Mouse (Mus musculus): ENCODE results near the gene Fam76a. TPM values are rescaled to one million over a fixed set of nuclear protein-coding genes. Genes with fewer than 3 reads are reported as not detected.

Fam76a gene
- polyA plus RNA-seq, 1 experiment: 13.0 TPM

DNA sequence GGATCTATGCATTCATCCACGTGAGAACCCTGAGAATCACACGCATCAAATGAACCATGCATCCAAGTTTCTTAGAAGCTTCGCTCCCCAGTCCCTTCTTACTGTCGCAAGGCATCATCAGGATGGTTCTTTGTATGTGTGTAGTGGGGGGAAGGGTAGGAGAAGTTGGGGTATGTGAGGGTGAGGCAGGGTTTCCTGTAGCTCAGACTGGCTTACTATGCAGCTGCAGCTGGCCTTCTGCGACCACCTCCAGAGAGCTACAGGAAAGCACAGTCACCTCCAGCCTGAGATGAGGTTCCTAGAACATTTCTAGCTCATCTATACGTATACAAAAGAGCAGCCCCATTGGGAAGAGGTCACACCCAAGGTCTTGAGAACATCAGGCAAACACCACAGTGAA lies 10.2 kb downstream of the Fam76a start:
- H3K36me3 ChIP-seq (ENCODE audit: control insufficient read depth, insufficient read depth): peaks cover 57% of the 10 kb centered on the region
- no peak for TF ChIP-seq MAX (IDR thresholded peaks at IDR 0.05; ENCODE audit: low read depth)
- no peak for TF ChIP-seq REST (IDR thresholded peaks at IDR 0.05; ENCODE audit: insufficient read depth, insufficient read length)
- TF ChIP-seq E2F4 (IDR thresholded peaks at IDR 0.05; ENCODE audit: insufficient read depth): no peak
- no peak for TF ChIP-seq MYOD1 (IDR thresholded peaks at IDR 0.05; ENCODE audit: control insufficient read depth in 1 of 3, insufficient read length in 2 of 3, low read depth in 2 of 3)
- no peak for TF ChIP-seq SRF (IDR thresholded peaks at IDR 0.05; ENCODE audit: control insufficient read depth, insufficient read length, low read depth)
- no peak for TF ChIP-seq POLR2AphosphoS2 (IDR thresholded peaks at IDR 0.05; ENCODE audit: insufficient read length, low read depth)
- TF ChIP-seq USF1 (IDR thresholded peaks at IDR 0.05; ENCODE audit: low read depth): no peak
- TF ChIP-seq POLR2A (IDR thresholded peaks at IDR 0.05; ENCODE audit: insufficient read length, low read depth): no peak
- H3K27me3 ChIP-seq (ENCODE audit: control insufficient read depth, insufficient read depth, insufficient read length): no peaks in the 10 kb centered on the region
- H3K4me2 ChIP-seq (ENCODE audit: low read depth): no peak overlapping the region
- no peaks in the 10 kb centered on the region for H3K79me2 ChIP-seq (ENCODE audit: control insufficient read depth, insufficient read depth)
- no peak overlapping the region for H3ac ChIP-seq (ENCODE audit: control insufficient read depth, insufficient read length)
- no peak overlapping the region for H3K4me3 ChIP-seq

DNA sequence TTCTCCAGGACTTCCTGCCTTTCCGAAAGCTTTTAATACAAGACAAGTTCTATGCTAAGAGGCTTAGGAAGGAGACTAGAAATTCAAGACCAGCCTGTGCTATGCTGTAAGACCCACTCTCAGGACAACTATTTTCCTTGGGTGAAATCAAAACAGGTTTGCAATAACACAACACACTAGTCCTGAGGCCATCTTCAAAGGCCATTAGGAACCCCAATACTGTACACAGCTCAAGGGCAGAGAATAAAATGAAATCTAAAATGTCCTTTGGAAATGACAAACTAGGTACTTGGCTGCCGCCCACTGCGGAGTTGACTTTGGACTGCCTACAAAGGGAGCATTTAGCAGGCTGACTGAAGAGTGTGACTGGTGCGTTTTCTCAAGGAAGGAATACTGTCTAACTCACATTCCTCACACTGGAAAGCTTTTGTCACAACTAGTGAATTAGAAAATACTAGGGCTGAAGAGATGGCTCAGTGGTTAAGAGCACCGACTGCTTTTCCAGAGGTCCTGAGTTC lies 16.5 kb downstream of the Fam76a start:
- TF ChIP-seq POLR2AphosphoS2 (IDR thresholded peaks at IDR 0.05; ENCODE audit: insufficient read length, low read depth): no peak
- TF ChIP-seq REST (IDR thresholded peaks at IDR 0.05; ENCODE audit: insufficient read depth, insufficient read length): no peak
- no peak for TF ChIP-seq MAX (IDR thresholded peaks at IDR 0.05; ENCODE audit: low read depth)
- no peak for TF ChIP-seq E2F4 (IDR thresholded peaks at IDR 0.05; ENCODE audit: insufficient read depth)
- TF ChIP-seq USF1 (IDR thresholded peaks at IDR 0.05; ENCODE audit: low read depth): no peak
- TF ChIP-seq MYOG (IDR thresholded peaks at IDR 0.05; ENCODE audit: control insufficient read depth in 1 of 3, insufficient read depth in 1 of 3, insufficient read length in 2 of 3, low read depth in 2 of 3): no peak
- no peak for TF ChIP-seq MYOD1 (IDR thresholded peaks at IDR 0.05; ENCODE audit: control insufficient read depth in 1 of 3, insufficient read length in 2 of 3, low read depth in 2 of 3)
- TF ChIP-seq SRF (IDR thresholded peaks at IDR 0.05; ENCODE audit: control insufficient read depth, insufficient read length, low read depth): no peak
- no peak for TF ChIP-seq TCF12 (IDR thresholded peaks at IDR 0.05; ENCODE audit: insufficient read depth, poor library complexity, severe bottlenecking)
- TF ChIP-seq CEBPB (IDR thresholded peaks at IDR 0.05; ENCODE audit: insufficient read depth, poor library complexity, severe bottlenecking): no peak
- no peak for TF ChIP-seq TCF3 (IDR thresholded peaks at IDR 0.05; ENCODE audit: insufficient read length, low read depth)
- no peak for TF ChIP-seq POLR2A (IDR thresholded peaks at IDR 0.05; ENCODE audit: insufficient read length, low read depth)
- Histone ChIP-seq H3ac (ENCODE audit: control insufficient read depth, insufficient read length) (no peak overlapping the region), H3K4me3 (no peak overlapping the region), H3K4me2 (ENCODE audit: low read depth) (no peak overlapping the region), H3K79me2 (ENCODE audit: control insufficient read depth, insufficient read depth) (no peaks in the 10 kb centered on the region), H3K36me3 (ENCODE audit: control insufficient read depth, insufficient read depth) (peaks cover 29% of the 10 kb centered on the region), H3K27me3 (ENCODE audit: control insufficient read depth, insufficient read depth, insufficient read length) (no peaks in the 10 kb centered on the region)

DNA sequence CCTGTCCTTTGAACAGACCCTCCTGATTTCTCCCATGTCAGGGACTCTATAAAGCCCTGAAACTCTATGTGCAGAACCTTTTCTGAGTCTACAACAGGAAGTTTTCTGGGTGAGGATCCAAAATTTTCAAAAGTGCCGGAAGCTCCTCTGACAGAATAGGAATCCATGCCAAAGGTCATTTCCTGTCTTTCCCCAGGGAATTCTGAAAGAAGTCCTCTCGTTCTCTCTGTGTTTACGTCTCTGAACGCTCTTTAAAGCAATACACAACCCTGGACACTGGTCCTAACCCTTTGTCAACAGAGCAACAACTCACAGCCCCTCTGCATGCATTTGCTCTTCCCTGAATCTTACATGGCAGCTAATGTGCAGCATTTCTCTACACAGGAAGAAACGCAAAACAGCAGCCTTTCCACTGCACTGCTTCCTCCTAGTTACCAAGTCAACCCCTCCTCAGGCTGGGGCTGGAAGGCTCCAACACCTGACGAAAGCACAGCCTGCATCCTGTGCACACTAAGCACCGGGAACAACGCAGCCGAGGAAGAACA lies 17.5 kb downstream of the Fam76a start:
- no peaks in the 10 kb centered on the region for H3K27me3 ChIP-seq (ENCODE audit: control insufficient read depth, insufficient read depth, insufficient read length)
- TF ChIP-seq SRF (IDR thresholded peaks at IDR 0.05; ENCODE audit: control insufficient read depth, insufficient read length, low read depth) (no peak), REST (IDR thresholded peaks at IDR 0.05; ENCODE audit: insufficient read depth, insufficient read length) (no peak), E2F4 (IDR thresholded peaks at IDR 0.05; ENCODE audit: insufficient read depth) (no peak), POLR2A (IDR thresholded peaks at IDR 0.05; ENCODE audit: insufficient read length, low read depth) (no peak), MYOD1 (IDR thresholded peaks at IDR 0.05; ENCODE audit: control insufficient read depth in 1 of 3, insufficient read length in 2 of 3, low read depth in 2 of 3) (no peak), CEBPB (IDR thresholded peaks at IDR 0.05; ENCODE audit: insufficient read depth, poor library complexity, severe bottlenecking) (no peak), TCF12 (IDR thresholded peaks at IDR 0.05; ENCODE audit: insufficient read depth, poor library complexity, severe bottlenecking) (no peak), USF1 (IDR thresholded peaks at IDR 0.05; ENCODE audit: low read depth) (no peak), POLR2AphosphoS2 (IDR thresholded peaks at IDR 0.05; ENCODE audit: insufficient read length, low read depth) (no peak), MAX (IDR thresholded peaks at IDR 0.05; ENCODE audit: low read depth) (no peak)
- peaks cover 24% of the 10 kb centered on the region for H3K36me3 ChIP-seq (ENCODE audit: control insufficient read depth, insufficient read depth)
- no peak overlapping the region for H3K4me3 ChIP-seq
- H3K4me2 ChIP-seq (ENCODE audit: low read depth): no peak overlapping the region
- no peaks in the 10 kb centered on the region for H3K79me2 ChIP-seq (ENCODE audit: control insufficient read depth, insufficient read depth)
- H3ac ChIP-seq (ENCODE audit: control insufficient read depth, insufficient read length): no peak overlapping the region

DNA sequence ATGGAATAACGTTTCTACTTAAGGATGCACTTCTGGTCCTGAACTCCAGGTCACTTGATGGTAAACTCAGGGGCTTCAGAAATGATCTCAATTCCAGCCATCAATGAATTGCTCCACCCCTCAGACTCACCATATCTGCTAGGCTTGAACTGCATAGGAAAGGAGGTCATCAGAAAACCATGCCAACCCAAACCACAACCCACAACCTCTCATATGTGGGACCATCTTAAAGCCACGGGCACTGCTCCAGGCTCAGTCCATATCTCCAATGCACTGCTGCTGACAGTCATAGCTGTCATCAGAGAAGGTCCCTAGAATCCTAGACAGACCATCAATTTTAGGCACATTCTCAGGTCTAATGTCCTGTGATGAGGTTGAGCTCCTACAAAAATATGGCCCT lies 18.3 kb downstream of the Fam76a start:
- no peaks in the 10 kb centered on the region for H3K79me2 ChIP-seq (ENCODE audit: control insufficient read depth, insufficient read depth)
- TF ChIP-seq MYOD1 (IDR thresholded peaks at IDR 0.05; ENCODE audit: control insufficient read depth in 1 of 3, insufficient read length in 2 of 3, low read depth in 2 of 3) (no peak), SRF (IDR thresholded peaks at IDR 0.05; ENCODE audit: control insufficient read depth, insufficient read length, low read depth) (no peak), TCF12 (IDR thresholded peaks at IDR 0.05; ENCODE audit: insufficient read depth, poor library complexity, severe bottlenecking) (no peak), E2F4 (IDR thresholded peaks at IDR 0.05; ENCODE audit: insufficient read depth) (no peak), POLR2A (IDR thresholded peaks at IDR 0.05; ENCODE audit: insufficient read length, low read depth) (no peak)
- no peaks in the 10 kb centered on the region for H3K27me3 ChIP-seq (ENCODE audit: control insufficient read depth, insufficient read depth, insufficient read length)
- no peak overlapping the region for H3K4me3 ChIP-seq
- peaks cover 24% of the 10 kb centered on the region for H3K36me3 ChIP-seq (ENCODE audit: control insufficient read depth, insufficient read depth)
- no peak overlapping the region for H3ac ChIP-seq (ENCODE audit: control insufficient read depth, insufficient read length)
- no peak overlapping the region for H3K4me2 ChIP-seq (ENCODE audit: low read depth)

DNA sequence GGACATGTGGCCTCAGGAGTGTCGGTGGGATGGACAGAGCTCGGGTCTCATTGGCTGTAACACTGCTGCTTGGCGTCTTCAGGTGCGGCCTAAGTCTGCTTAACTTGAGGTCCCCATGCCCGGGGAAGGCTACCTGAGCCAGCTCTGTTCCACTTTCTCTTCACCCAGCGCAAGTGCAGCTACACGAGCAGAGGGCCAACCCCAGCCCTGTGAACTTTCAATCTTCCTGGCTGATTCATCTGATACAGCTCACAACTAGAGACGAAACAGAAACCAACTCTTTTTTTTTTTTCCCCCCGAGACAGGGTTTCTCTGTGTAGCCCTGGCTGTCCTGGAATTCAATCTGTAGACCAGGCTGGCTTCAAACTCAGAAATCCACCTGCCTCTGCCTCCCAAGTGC lies 24.2 kb downstream of the Fam76a start:
- peaks cover 13% of the 10 kb centered on the region for H3K36me3 ChIP-seq (ENCODE audit: control insufficient read depth, insufficient read depth)
- no peak overlapping the region for H3K4me2 ChIP-seq (ENCODE audit: low read depth)
- H3ac ChIP-seq (ENCODE audit: control insufficient read depth, insufficient read length): no peak overlapping the region
- H3K4me3 ChIP-seq: no peak overlapping the region
- no peaks in the 10 kb centered on the region for H3K79me2 ChIP-seq (ENCODE audit: control insufficient read depth, insufficient read depth)
- TF ChIP-seq MYOD1 (IDR thresholded peaks at IDR 0.05; ENCODE audit: control insufficient read depth in 1 of 3, insufficient read length in 2 of 3, low read depth in 2 of 3) (no peak), REST (IDR thresholded peaks at IDR 0.05; ENCODE audit: insufficient read depth, insufficient read length) (no peak), CEBPB (IDR thresholded peaks at IDR 0.05; ENCODE audit: insufficient read depth, poor library complexity, severe bottlenecking) (no peak), E2F4 (IDR thresholded peaks at IDR 0.05; ENCODE audit: insufficient read depth) (no peak)
- peaks cover 9% of the 10 kb centered on the region for H3K27me3 ChIP-seq (ENCODE audit: control insufficient read depth, insufficient read depth, insufficient read length)
